23 mouse cellular contexts compared by ENCODE assay signal in genomic region chr13:76157099-76157498, GRCm38 (mm10). TPM values are rescaled to one million over a fixed set of nuclear protein-coding genes. Genes with fewer than 3 reads are reported as not detected.
DNase-seq lines count a peak whose midpoint lies in the region; ATAC-seq and TF ChIP-seq lines count a peak whose summit lies in the region.
"Had no signal": no experiment of that assay in that cellular context is flagged by ENCODE, and none has a peak within 500 bp of the region (broad histone marks: within the 10 kb centered on the region; RNA-seq: fewer than 3 reads in every experiment).

No protein-coding gene starts in this region.

- no peak for TF ChIP-seq POLR2A in kidney, adult 2 months (IDR thresholded peaks at IDR 0.05; ENCODE audit: low read depth, low read length)

- no peaks in the 10 kb centered on the region for H3K4me1 ChIP-seq in kidney, adult 2 months (ENCODE audit: control insufficient read depth, insufficient read depth, low read length)
- H3K4me1 ChIP-seq in midbrain, embryonic 11.5 days (ENCODE audit: control insufficient read depth, insufficient read depth, low read length): no peaks in the 10 kb centered on the region
- no peaks in the 10 kb centered on the region for H3K4me1 ChIP-seq in midbrain, embryonic 15.5 days
- H3K4me1 ChIP-seq: hindbrain, embryonic 12.5 days; midbrain, embryonic 10.5 days; neural tube, embryonic 12.5 days; stomach, embryonic 15.5 days had no signal

- no peak overlapping the region for H3K4me3 ChIP-seq in kidney, adult 2 months (ENCODE audit: insufficient read depth, low read depth, low read length)
- no peak overlapping the region for H3K4me3 ChIP-seq in midbrain, embryonic 11.5 days (ENCODE audit: low read depth, low read length)
- H3K4me3 ChIP-seq in midbrain, embryonic 15.5 days: no peak overlapping the region
- H3K4me3 ChIP-seq: hindbrain, embryonic 12.5 days; left cerebral cortex, adult 2 months; midbrain, embryonic 10.5 days; neural tube, embryonic 12.5 days; stomach, embryonic 15.5 days had no signal

- no peaks in the 10 kb centered on the region for H3K27me3 ChIP-seq in kidney, adult 2 months (replicated peaks; ENCODE audit: control insufficient read depth, insufficient read depth, low read length)
- H3K27me3 ChIP-seq in midbrain, embryonic 11.5 days (ENCODE audit: control insufficient read depth, insufficient read depth, low read length): no peaks in the 10 kb centered on the region
- H3K27me3 ChIP-seq in midbrain, embryonic 15.5 days (replicated peaks): no peaks in the 10 kb centered on the region
- H3K27me3 ChIP-seq: hindbrain, embryonic 12.5 days; neural tube, embryonic 12.5 days; stomach, embryonic 15.5 days had no signal

- peaks cover 17% of the 10 kb centered on the region for H3K36me3 ChIP-seq in kidney, adult 2 months (ENCODE audit: control insufficient read depth, insufficient read depth, low read length)
- H3K36me3 ChIP-seq in midbrain, embryonic 11.5 days (ENCODE audit: control insufficient read depth, insufficient read depth, low read length): peaks cover 6% of the 10 kb centered on the region; the same call in 1 of the 2 replicates
- H3K36me3 ChIP-seq in midbrain, embryonic 15.5 days (replicated peaks): peaks cover 30% of the 10 kb centered on the region

- peak; percentile 12 for DNase-seq in kidney, adult 2 months
- DNase-seq in kidney, adult 9 months: no peak
- DNase-seq in midbrain, embryonic 11.5 days (ENCODE audit: low spot score, missing footprints): peak; percentile 17
- peak; percentile 87 for DNase-seq in adrenal gland, adult 2 months
- DNase-seq in heart, postnatal 4 days: peak; percentile 41
- no peak for DNase-seq in cerebellum, adult 11-12 months
- DNase-seq in right cerebral cortex, postnatal 4 days: no peak
- DNase-seq: cerebellum, adult 9-11 months; gastrocnemius, postnatal 25 days; layer of hippocampus, adult 9-11 months; left cerebral cortex, postnatal 4 days; liver; right cerebral cortex, postnatal 25 days; thymus, adult 18-20 months; thymus, postnatal 4 days had no signal

- WGBS in kidney, adult 2 months: 73% methylated on average over 3 of the region's 3 CpGs
- WGBS in midbrain, embryonic 11.5 days: 94% methylated on average over 3 of the region's 3 CpGs
- WGBS in midbrain, embryonic 15.5 days: 97% methylated on average over 3 of the region's 3 CpGs

- H3K9ac ChIP-seq in midbrain, embryonic 11.5 days (ENCODE audit: low read length): no peak overlapping the region
- H3K9ac ChIP-seq in midbrain, embryonic 15.5 days: no peak overlapping the region
- H3K9ac ChIP-seq: hindbrain, embryonic 12.5 days; neural tube, embryonic 12.5 days; stomach, embryonic 15.5 days had no signal

- no peak overlapping the region for H3K4me2 ChIP-seq in midbrain, embryonic 11.5 days
- H3K4me2 ChIP-seq in midbrain, embryonic 15.5 days: no peak overlapping the region
- H3K4me2 ChIP-seq: hindbrain, embryonic 12.5 days; neural tube, embryonic 12.5 days; stomach, embryonic 15.5 days had no signal

- H3K27ac ChIP-seq in kidney, adult 2 months (ENCODE audit: insufficient read depth, low read depth, low read length): no peak overlapping the region
- no peak overlapping the region for H3K27ac ChIP-seq in midbrain, embryonic 11.5 days (ENCODE audit: low read depth, low read length)
- H3K27ac ChIP-seq in midbrain, embryonic 15.5 days: no peak overlapping the region
- H3K27ac ChIP-seq: hindbrain, embryonic 12.5 days; left cerebral cortex, adult 2 months; midbrain, embryonic 10.5 days; neural tube, embryonic 12.5 days; stomach, embryonic 15.5 days had no signal

- TF ChIP-seq CTCF in kidney, adult 2 months (conservative IDR thresholded peaks at IDR 0.05; ENCODE audit: insufficient read depth, insufficient read length, low read depth, low read length): no peak

- no peak for ATAC-seq in midbrain, embryonic 11.5 days (ENCODE audit: low FRiP score)
- ATAC-seq in midbrain, embryonic 15.5 days (replicated peaks): no peak
- ATAC-seq: forebrain, embryonic 16.5 days; inflammation-experienced regulatory T-cells, adult 6 months had no signal

- H3K9me3 ChIP-seq in midbrain, embryonic 11.5 days (ENCODE audit: control insufficient read depth, low read length): no peaks in the 10 kb centered on the region
- H3K9me3 ChIP-seq in midbrain, embryonic 15.5 days: no peaks in the 10 kb centered on the region; the same call in 1 of the 2 replicates
- H3K9me3 ChIP-seq: hindbrain, embryonic 12.5 days; midbrain, embryonic 10.5 days; neural tube, embryonic 12.5 days; stomach, embryonic 15.5 days had no signal

RNA-seq across cellular contexts. Expression of gene Ttc37, which starts 58.6 kb away (rescaled TPM):
- polyA plus RNA-seq in kidney, adult 2 months (2012; rRNA removed): 6.4 and 6.9 TPM in 2 replicates
- polyA plus RNA-seq in midbrain, embryonic 11.5 days (2014; fragmentation: Nextera tagmentation; extraction: Ambion mirVana): 14.1 and 17.1 TPM in 2 replicates
- 9.0 and 9.5 TPM in 2 replicates for polyA plus RNA-seq in midbrain, embryonic 15.5 days (2015; fragmentation: Nextera tagmentation; extraction: Ambion mirVana)
- 10 to 100 TPM; 27.9 to 29.8 TPM for total RNA-seq in adrenal gland, adult 2 months (2021)
- 6.8 and 8.1 TPM in 2 replicates for polyA plus RNA-seq in adrenal gland, adult 2 months (2012; rRNA removed)
- total RNA-seq in heart, postnatal 4 days (2021): 10 to 100 TPM; 12.4 to 13.8 TPM

RNA-seq across cellular contexts. Expression of gene Arsk, which starts 58.6 kb away (rescaled TPM):
- polyA plus RNA-seq in kidney, adult 2 months (2012; rRNA removed): 8.6 and 9.0 TPM in 2 replicates
- 5.3 and 7.6 TPM in 2 replicates for polyA plus RNA-seq in midbrain, embryonic 11.5 days (2014; fragmentation: Nextera tagmentation; extraction: Ambion mirVana)
- 3.6 and 4.0 TPM in 2 replicates for polyA plus RNA-seq in midbrain, embryonic 15.5 days (2015; fragmentation: Nextera tagmentation; extraction: Ambion mirVana)
- total RNA-seq in adrenal gland, adult 2 months (2021): 10 to 100 TPM; 12.1 to 12.3 TPM
- polyA plus RNA-seq in adrenal gland, adult 2 months (2012; rRNA removed): 2.9 and 3.4 TPM in 2 replicates
- total RNA-seq in heart, postnatal 4 days (2021): 1 to 10 TPM; 2.8 to 3.1 TPM

Comparison
In these comparisons a context has a peak if more than half of its experiments do, and no peak if none do; other contexts are left out.
1. DNase-seq: peak in kidney, adult 2 months (single experiment), midbrain, embryonic 11.5 days (single experiment), adrenal gland, adult 2 months (single experiment) and heart, postnatal 4 days (single experiment); none in kidney, adult 9 months (single experiment), cerebellum, adult 11-12 months (single experiment) and right cerebral cortex, postnatal 4 days (single experiment).